Mouse (Mus musculus): ENCODE measurements around the gene Ep300. TPM values are rescaled to one million over a fixed set of nuclear protein-coding genes. Genes with fewer than 3 reads are reported as not detected.

Ep300 gene
- polyA plus RNA-seq (2012; rRNA removed) (38.2 and 42.5 TPM in 2 replicates), polyA plus RNA-seq (2014; fragmentation: Nextera tagmentation; extraction: Ambion mirVana) (20.2 and 22.3 TPM in 2 replicates)

- Histone ChIP-seq H3K4me1 (ENCODE audit: control insufficient read depth, insufficient read depth, low read length) (peaks cover 9% of the 10 kb centered on the region), H3K4me3 (replicated peaks; ENCODE audit: low read length) (peak within 1 kb of the TSS; percentile 94), H3K9ac (ENCODE audit: low read depth, low read length, severe bottlenecking) (peak within 1 kb of the TSS; percentile 100), H3K4me2 (replicated peaks; ENCODE audit: low read depth, low read length, severe bottlenecking) (peak within 1 kb of the TSS; percentile 88), H3K36me3 (ENCODE audit: control insufficient read depth, insufficient read depth, low read length) (peaks cover 12% of the 10 kb centered on the region; the same call in 1 of the 2 replicates), H3K27ac (replicated peaks; ENCODE audit: low read depth, low read length) (peak within 1 kb of the TSS; percentile 100), H3K9me3 (ENCODE audit: control insufficient read depth, low read length) (no peaks in the 10 kb centered on the region), H3K27me3 (ENCODE audit: control insufficient read depth, insufficient read depth, low read length) (no peaks in the 10 kb centered on the region)
- peak; percentile 58; the same call in 1 of the 2 replicates for TF ChIP-seq POLR2A (IDR thresholded peaks at IDR 0.05; ENCODE audit: borderline replicate concordance, extremely low read depth, insufficient read depth, insufficient read length)
- ATAC-seq (ENCODE audit: low FRiP score, low read depth) (peak; percentile 92), DNase-seq (ENCODE audit: low spot score) (peak; percentile 97)
- under 1% methylated on average over 33 of the region's 68 CpGs for WGBS
Observed at GRCm38 (mm10) chr15:81584913-81585745, at the start of gene Ep300. TSS of gene Ep300 (plus strand) at chr15:81585351.

DNA sequence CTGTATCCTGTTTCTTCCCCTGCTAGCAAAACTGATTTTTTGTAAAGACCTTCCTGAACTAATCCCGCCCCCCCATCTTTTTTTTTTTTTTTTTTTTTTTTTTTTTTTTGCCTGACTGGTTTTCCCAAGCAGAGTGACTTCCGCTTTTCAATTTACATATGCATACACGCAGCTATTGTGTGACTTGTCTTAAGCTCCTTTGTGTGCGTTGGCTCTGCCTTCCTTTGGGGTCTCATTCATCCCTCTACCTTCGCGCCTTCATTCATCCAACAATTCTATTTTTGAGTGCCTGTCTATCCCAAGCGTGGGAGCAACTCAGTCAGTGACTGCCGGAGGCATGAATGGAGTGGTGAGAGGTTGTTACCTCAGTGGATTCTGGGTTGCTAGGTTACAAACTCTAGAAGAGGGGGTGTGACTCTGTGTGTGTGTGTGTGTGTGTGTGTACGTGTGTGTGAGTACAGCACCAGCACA is 49.2 kb upstream of the Ep300 start:
- H3K4me2 ChIP-seq (replicated peaks; ENCODE audit: low read depth, low read length, severe bottlenecking) = no peak overlapping the region
- no peaks in the 10 kb centered on the region for H3K9me3 ChIP-seq (ENCODE audit: control insufficient read depth, low read length)
- no peaks in the 10 kb centered on the region for H3K27me3 ChIP-seq (ENCODE audit: control insufficient read depth, insufficient read depth, low read length)
- no peak for TF ChIP-seq POLR2A (IDR thresholded peaks at IDR 0.05; ENCODE audit: borderline replicate concordance, extremely low read depth, insufficient read depth, insufficient read length)
- H3K4me3 ChIP-seq (replicated peaks; ENCODE audit: low read length) = no peak overlapping the region
- no peak overlapping the region for H3K27ac ChIP-seq (replicated peaks; ENCODE audit: low read depth, low read length)
- no peak for ATAC-seq (ENCODE audit: low FRiP score, low read depth)
- 61% methylated on average over 9 of the region's 9 CpGs for WGBS
- no peak overlapping the region for H3K9ac ChIP-seq (ENCODE audit: low read depth, low read length, severe bottlenecking)
- no peaks in the 10 kb centered on the region for H3K4me1 ChIP-seq (ENCODE audit: control insufficient read depth, insufficient read depth, low read length)
- no peak for DNase-seq (ENCODE audit: low spot score)
- no peaks in the 10 kb centered on the region for H3K36me3 ChIP-seq (ENCODE audit: control insufficient read depth, insufficient read depth, low read length)

- no peaks in the 10 kb centered on the region for H3K27me3 ChIP-seq (ENCODE audit: control insufficient read depth, insufficient read depth, low read length)
- ATAC-seq (ENCODE audit: low FRiP score, low read depth) (no peak), DNase-seq (ENCODE audit: low spot score) (no peak)
- H3K27ac ChIP-seq (replicated peaks; ENCODE audit: low read depth, low read length) = no peak overlapping the region
- no peaks in the 10 kb centered on the region for H3K36me3 ChIP-seq (ENCODE audit: control insufficient read depth, insufficient read depth, low read length)
- no peak overlapping the region for H3K9ac ChIP-seq (ENCODE audit: low read depth, low read length, severe bottlenecking)
- TF ChIP-seq POLR2A (IDR thresholded peaks at IDR 0.05; ENCODE audit: borderline replicate concordance, extremely low read depth, insufficient read depth, insufficient read length) = no peak
- H3K4me3 ChIP-seq (replicated peaks; ENCODE audit: low read length) = no peak overlapping the region
- 76% methylated on average over 4 of the region's 4 CpGs for WGBS
- H3K4me1 ChIP-seq (ENCODE audit: control insufficient read depth, insufficient read depth, low read length) = no peaks in the 10 kb centered on the region
- H3K9me3 ChIP-seq (ENCODE audit: control insufficient read depth, low read length) = no peaks in the 10 kb centered on the region
- H3K4me2 ChIP-seq (replicated peaks; ENCODE audit: low read depth, low read length, severe bottlenecking) = no peak overlapping the region
Observed at GRCm38 (mm10) chr15:81538149-81538548, 47.0 kb upstream of the Ep300 start.

DNA sequence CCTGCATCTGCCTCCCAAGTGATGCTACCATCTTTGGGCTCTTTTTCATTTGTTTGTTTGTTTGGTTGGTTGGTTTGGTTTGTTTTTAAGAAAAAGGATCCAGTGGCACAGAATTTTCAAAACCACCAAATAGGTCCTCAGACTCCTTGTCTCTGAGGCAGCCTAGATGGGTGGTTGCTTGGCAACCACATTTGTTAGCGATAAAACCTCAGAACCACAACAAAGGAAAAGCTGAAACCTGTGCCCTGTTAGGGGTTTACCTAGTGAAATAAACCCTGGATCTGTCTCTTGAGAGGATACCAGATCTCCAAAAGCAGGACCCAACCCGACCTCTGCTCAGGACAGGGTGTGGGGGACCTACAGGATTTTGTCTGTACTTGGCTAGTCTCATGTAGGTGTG is 45.6 kb upstream of the Ep300 start:
- WGBS = 72% methylated on average over 2 of the region's 2 CpGs

GRCm38 (mm10) chr15:81544916-81545315 is 40.2 kb upstream of the Ep300 start:
- no peak overlapping the region for H3K4me3 ChIP-seq (replicated peaks; ENCODE audit: low read length)
- 95% methylated on average over 2 of the region's 2 CpGs for WGBS
- H3K27ac ChIP-seq (replicated peaks; ENCODE audit: low read depth, low read length) = no peak overlapping the region
- no peaks in the 10 kb centered on the region for H3K4me1 ChIP-seq (ENCODE audit: control insufficient read depth, insufficient read depth, low read length)
- H3K27me3 ChIP-seq (ENCODE audit: control insufficient read depth, insufficient read depth, low read length) = no peaks in the 10 kb centered on the region
- TF ChIP-seq POLR2A (IDR thresholded peaks at IDR 0.05; ENCODE audit: borderline replicate concordance, extremely low read depth, insufficient read depth, insufficient read length) = no peak
- no peak overlapping the region for H3K9ac ChIP-seq (ENCODE audit: low read depth, low read length, severe bottlenecking)
- no peaks in the 10 kb centered on the region for H3K9me3 ChIP-seq (ENCODE audit: control insufficient read depth, low read length)
- H3K4me2 ChIP-seq (replicated peaks; ENCODE audit: low read depth, low read length, severe bottlenecking) = no peak overlapping the region
- no peak for DNase-seq (ENCODE audit: low spot score)
- ATAC-seq (ENCODE audit: low FRiP score, low read depth) = no peak
- no peaks in the 10 kb centered on the region for H3K36me3 ChIP-seq (ENCODE audit: control insufficient read depth, insufficient read depth, low read length)

More for the DNA sequence above, 45.6 kb upstream of the Ep300 start:
- no peaks in the 10 kb centered on the region for H3K9me3 ChIP-seq (ENCODE audit: control insufficient read depth, low read length)
- no peak overlapping the region for H3K4me3 ChIP-seq (replicated peaks; ENCODE audit: low read length)
- no peak overlapping the region for H3K9ac ChIP-seq (ENCODE audit: low read depth, low read length, severe bottlenecking)
- H3K27ac ChIP-seq (replicated peaks; ENCODE audit: low read depth, low read length) = no peak overlapping the region
- ATAC-seq (ENCODE audit: low FRiP score, low read depth) (no peak), DNase-seq (ENCODE audit: low spot score) (no peak)
- no peaks in the 10 kb centered on the region for H3K36me3 ChIP-seq (ENCODE audit: control insufficient read depth, insufficient read depth, low read length)
- TF ChIP-seq POLR2A (IDR thresholded peaks at IDR 0.05; ENCODE audit: borderline replicate concordance, extremely low read depth, insufficient read depth, insufficient read length) = no peak
- no peaks in the 10 kb centered on the region for H3K4me1 ChIP-seq (ENCODE audit: control insufficient read depth, insufficient read depth, low read length)
- no peak overlapping the region for H3K4me2 ChIP-seq (replicated peaks; ENCODE audit: low read depth, low read length, severe bottlenecking)
- no peaks in the 10 kb centered on the region for H3K27me3 ChIP-seq (ENCODE audit: control insufficient read depth, insufficient read depth, low read length)
